Mouse (Mus musculus) hindbrain, postnatal 0 days (tissue): ENCODE results near the gene Emc7. TPM values are rescaled to one million over a fixed set of nuclear protein-coding genes. Genes with fewer than 3 reads are reported as not detected.
A peak's percentile ranks its signal among the peaks of the same experiment; 100 is the strongest.

Experiments
- ATAC-seq: fragments of 200-750 bp; cut with Nextera tagmentation; 2 replicates; pipeline ENCODE4 v1.8.0; 2017; ENCODE audit warnings: mild to moderate bottlenecking, moderate TSS enrichment, moderate library complexity
- DNase-seq: peaks from one replicate; pipeline ENCODE4 v3.0.0-alpha.2; 2015; ENCODE audit warnings: low spot score
- H3K27ac ChIP-seq: fragments of 300-500 bp; sonication (generic); 2 replicates; pipeline ENCODE4 v1.5.1; 2014; ENCODE audit warnings: mild to moderate bottlenecking
- H3K27me3 ChIP-seq: fragments of 300-500 bp; sonication (generic); 2 replicates; pipeline ENCODE4 v1.6.1; 2014; ENCODE audit warnings: low read length, mixed read lengths; ENCODE audit not compliant: insufficient read depth
- H3K36me3 ChIP-seq: fragments of 300-500 bp; sonication (generic); 2 replicates; pipeline ENCODE4 v1.6.1; 2014; ENCODE audit warnings: low read length, mixed read lengths; ENCODE audit not compliant: insufficient read depth
- H3K4me1 ChIP-seq: fragments of 300-500 bp; sonication (generic); 2 replicates; pipeline ENCODE4 v1.6.1; 2014; ENCODE audit warnings: antibody characterized with exemption, low read length, mixed read lengths; ENCODE audit not compliant: insufficient read depth
- H3K4me2 ChIP-seq: fragments of 300-500 bp; sonication (generic); 2 replicates; pipeline ENCODE4 v1.6.1; 2014; ENCODE audit warnings: low read depth, mild to moderate bottlenecking, low read length, moderate library complexity, mixed read lengths
- H3K4me3 ChIP-seq: fragments of 300-500 bp; sonication (generic); 2 replicates; pipeline ENCODE4 v1.5.1; 2014; ENCODE audit warnings: low read length
- H3K9ac ChIP-seq: fragments of 300-500 bp; sonication (generic); replicated peaks from 2 replicates; pipeline ENCODE4 v1.6.1; 2014; ENCODE audit warnings: mild to moderate bottlenecking, low read length, moderate library complexity, mixed read lengths
- H3K9me3 ChIP-seq: fragments of 300-500 bp; sonication (generic); 2 replicates; pipeline ENCODE4 v1.6.1; 2016; ENCODE audit warnings: low read length, mixed read lengths
- CTCF ChIP-seq: IDR thresholded peaks from 2 replicates; pipeline ENCODE4 v1.5.1; 2016; ENCODE audit warnings: antibody characterized with exemption, control low read depth, low read depth
- WGBS: fragments of 180-500 bp; shearing (Covaris S2); extraction: QIAGEN DNeasy Blood & Tissue Kit; methylation state at CpG from one replicate; pipeline ENCODE4 v1.1.7; 2014; 5-methylcytosine and 5-hydroxymethylcytosine counted together
- polyA plus RNA-seq: library from polyadenylated mRNA; unstranded; fragments of >200 nt; fragmentation: Nextera tagmentation; extraction: Ambion mirVana; gene quantifications from 2 replicates; pipeline ENCODE4 v1.2.1, GENCODE M21; 2015
- total RNA-seq: library from RNA; depleted of rRNA; stranded (reverse); fragments of >200 nt; gene quantifications from 2 replicates; pipeline ENCODE4 v1.2.3, GENCODE M21; 2014

Gene Emc7
- total and polyA plus RNA-seq, 2 experiments from 2014 or later, result 15.9 to 37.8 TPM

GRCm38 (mm10) chr2:112490483-112491196 lies 35.8 kb downstream of the Emc7 start:
- 72% methylated on average over 11 of the region's 11 CpGs for WGBS
- no peaks in the 10 kb centered on the region for H3K4me1 ChIP-seq
- no peak for TF ChIP-seq CTCF
- no peaks in the 10 kb centered on the region for H3K27me3 ChIP-seq
- no peaks in the 10 kb centered on the region for H3K9me3 ChIP-seq
- H3K27ac ChIP-seq, result no peak overlapping the region
- DNase-seq (no peak), ATAC-seq (no peak)
- no peak overlapping the region for H3K4me3 ChIP-seq
- no peak overlapping the region for H3K9ac ChIP-seq
- H3K4me2 ChIP-seq, result no peak overlapping the region
- no peaks in the 10 kb centered on the region for H3K36me3 ChIP-seq

- Histone ChIP-seq H3K4me3 (no peak overlapping the region), H3K9me3 (no peaks in the 10 kb centered on the region), H3K9ac (no peak overlapping the region), H3K36me3 (no peaks in the 10 kb centered on the region), H3K27me3 (no peaks in the 10 kb centered on the region), H3K4me2 (no peak overlapping the region), H3K27ac (no peak overlapping the region), H3K4me1 (no peaks in the 10 kb centered on the region)
- no peak for ATAC-seq
- TF ChIP-seq CTCF, result no peak
- WGBS, result 62% methylated on average over 5 of the region's 5 CpGs
- DNase-seq, result no peak
Observed at GRCm38 (mm10) chr2:112491629-112492028, 36.8 kb downstream of the Emc7 start.

- H3K9ac ChIP-seq, result peak overlapping the region; percentile 98
- H3K36me3 ChIP-seq, result no peaks in the 10 kb centered on the region
- H3K4me3 ChIP-seq, result peak overlapping the region; percentile 81
- ATAC-seq, result 0 out of 2 replicates have a peak, but pooled peaks have one; percentile 4
- 4% methylated on average over 9 of the region's 9 CpGs for WGBS
- peak overlapping the region; percentile 74 for H3K4me2 ChIP-seq
- H3K27ac ChIP-seq, result peak overlapping the region; percentile 98
- peak; percentile 40 for DNase-seq
- no peaks in the 10 kb centered on the region for H3K4me1 ChIP-seq
- no peaks in the 10 kb centered on the region for H3K27me3 ChIP-seq
- H3K9me3 ChIP-seq, result no peaks in the 10 kb centered on the region
- TF ChIP-seq CTCF, result no peak
Observed at GRCm38 (mm10) chr2:112492431-112492855, 37.6 kb downstream of the Emc7 start.

- no peaks in the 10 kb centered on the region for H3K27me3 ChIP-seq
- H3K4me2 ChIP-seq, result peak within 1 kb of the TSS; percentile 74
- peak within 1 kb of the TSS; percentile 98 for H3K9ac ChIP-seq
- peak; percentile 10; the same call in 1 of the 2 replicates for TF ChIP-seq CTCF
- no peaks in the 10 kb centered on the region for H3K36me3 ChIP-seq
- ATAC-seq (peak; percentile 97), DNase-seq (peak; percentile 91)
- H3K9me3 ChIP-seq, result no peaks in the 10 kb centered on the region
- H3K4me1 ChIP-seq, result no peaks in the 10 kb centered on the region
- peak within 1 kb of the TSS; percentile 98 for H3K27ac ChIP-seq
- WGBS, result 1% methylated on average over 57 of the region's 87 CpGs
- peak within 1 kb of the TSS; percentile 81 for H3K4me3 ChIP-seq
Observed at GRCm38 (mm10) chr2:112492856-112493538, 38.2 kb downstream of the Emc7 start, which contains the start of gene Aven. Aven (plus strand) TSS chr2:112492964.

- no peak for TF ChIP-seq CTCF
- peak overlapping the region; percentile 98 for H3K9ac ChIP-seq
- peak overlapping the region; percentile 74 for H3K4me2 ChIP-seq
- H3K4me1 ChIP-seq, result no peaks in the 10 kb centered on the region
- H3K9me3 ChIP-seq, result no peaks in the 10 kb centered on the region
- WGBS, result 47% methylated on average over 11 of the region's 11 CpGs
- DNase-seq, result no peak
- no peaks in the 10 kb centered on the region for H3K36me3 ChIP-seq
- H3K27me3 ChIP-seq, result no peaks in the 10 kb centered on the region
- peak overlapping the region; percentile 98 for H3K27ac ChIP-seq
- peak; percentile 14 for ATAC-seq
- H3K4me3 ChIP-seq, result peak overlapping the region; percentile 81
Observed at GRCm38 (mm10) chr2:112493539-112494260, 38.9 kb downstream of the Emc7 start.

- no peak overlapping the region for H3K9ac ChIP-seq
- H3K4me1 ChIP-seq, result no peaks in the 10 kb centered on the region
- WGBS, result 77% methylated on average over 7 of the region's 7 CpGs
- no peaks in the 10 kb centered on the region for H3K9me3 ChIP-seq
- DNase-seq (no peak), ATAC-seq (no peak)
- no peak overlapping the region for H3K4me3 ChIP-seq
- H3K4me2 ChIP-seq, result no peak overlapping the region
- H3K27me3 ChIP-seq, result no peaks in the 10 kb centered on the region
- H3K36me3 ChIP-seq, result no peaks in the 10 kb centered on the region
- H3K27ac ChIP-seq, result no peak overlapping the region
- no peak for TF ChIP-seq CTCF
Observed at GRCm38 (mm10) chr2:112497851-112498250, 43.1 kb downstream of the Emc7 start.
